Mouse (Mus musculus): ENCODE measurements around the gene Bcr.

The Bcr gene

DNA sequence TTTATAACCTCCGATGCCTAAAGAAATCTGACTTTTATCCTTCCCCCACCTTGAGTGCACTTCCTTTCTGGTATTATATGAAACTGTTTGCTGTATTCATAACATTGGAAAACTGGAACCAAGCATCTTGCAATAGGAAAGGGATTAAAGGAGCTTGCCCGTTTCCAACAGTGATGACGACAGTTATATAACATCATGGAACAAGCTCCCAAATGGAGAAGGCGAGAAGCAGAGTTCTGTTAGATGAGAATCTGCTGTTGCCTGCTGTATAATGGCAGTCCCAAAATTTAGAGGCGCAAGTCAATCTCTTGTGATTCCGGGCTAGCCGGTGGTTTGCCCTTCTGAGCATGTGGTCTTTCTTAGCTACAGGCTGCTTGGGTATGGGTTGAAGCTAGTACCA, 34.8 kb downstream of the Bcr start:
- H3K27me3 ChIP-seq (ENCODE audit: control insufficient read depth, insufficient read depth, low read length, poor library complexity, severe bottlenecking): no peaks in the 10 kb centered on the region
- DNase-seq (ENCODE audit: low read depth, low spot score): no peak
- H3K36me3 ChIP-seq (ENCODE audit: control insufficient read depth, insufficient read depth, low read length, poor library complexity, severe bottlenecking): no peaks in the 10 kb centered on the region

DNA sequence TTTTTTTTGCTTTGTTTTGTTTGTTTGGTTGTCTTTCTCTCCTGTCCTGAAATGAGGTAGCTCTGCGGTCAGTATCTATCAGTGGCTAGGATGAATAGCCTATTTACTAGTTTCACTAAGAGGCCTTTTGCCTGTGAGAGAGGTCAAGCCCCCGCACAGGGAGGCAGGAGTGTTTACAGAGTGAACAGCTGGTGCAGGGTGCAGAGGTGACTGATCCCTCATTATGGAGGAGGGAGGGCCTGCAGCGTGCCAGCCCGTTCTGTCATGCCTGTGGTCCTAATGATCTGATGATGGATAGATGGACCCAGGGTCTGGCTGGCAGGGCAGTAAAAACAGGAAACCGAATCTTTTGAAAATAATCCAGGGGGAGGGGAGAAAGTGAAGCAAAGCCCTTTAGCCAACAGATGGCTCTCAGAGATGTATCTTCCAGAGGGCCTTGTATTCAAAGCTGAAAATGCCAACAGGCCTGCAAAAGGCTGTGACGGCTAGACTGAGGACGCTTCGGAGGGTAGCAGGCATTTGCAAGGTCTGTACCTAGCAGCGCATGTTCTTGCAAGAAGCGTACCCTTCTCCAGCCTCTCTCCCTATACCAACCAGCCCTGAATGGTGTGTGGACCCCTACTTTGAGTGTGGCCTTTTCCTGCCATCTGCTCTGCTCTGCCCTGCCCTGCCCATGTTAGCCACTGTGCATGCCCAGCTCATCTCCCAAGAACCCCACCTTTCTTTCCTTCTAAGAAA, 38.2 kb downstream of the Bcr start:
- DNase-seq (ENCODE audit: low read depth, low spot score): no peak
- H3K36me3 ChIP-seq (ENCODE audit: control insufficient read depth, insufficient read depth, low read length, poor library complexity, severe bottlenecking): no peaks in the 10 kb centered on the region
- H3K27me3 ChIP-seq (ENCODE audit: control insufficient read depth, insufficient read depth, low read length, poor library complexity, severe bottlenecking): no peaks in the 10 kb centered on the region

DNA sequence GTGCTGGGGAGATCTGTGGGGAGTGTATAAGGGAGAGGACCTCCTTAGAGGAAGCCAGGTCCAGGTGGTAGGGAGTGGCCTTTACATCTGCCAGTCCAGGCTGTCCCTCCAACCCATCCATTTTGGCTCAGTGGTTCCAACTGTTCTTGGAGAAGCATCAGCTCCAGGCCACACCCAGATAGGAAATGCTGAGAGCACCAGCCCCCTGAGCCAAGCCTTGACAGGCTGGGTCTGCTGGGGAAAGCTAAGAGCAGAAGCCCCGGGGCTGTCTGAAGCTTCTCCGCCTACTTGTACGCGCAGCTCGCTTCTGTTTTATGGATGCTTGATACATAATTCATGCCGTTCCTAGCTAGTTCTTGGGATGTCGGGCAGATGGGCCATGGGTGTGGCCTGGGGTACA, 39.9 kb downstream of the Bcr start:
- no peak for DNase-seq (ENCODE audit: low read depth, low spot score)
- Histone ChIP-seq H3K36me3 (ENCODE audit: control insufficient read depth, insufficient read depth, low read length, poor library complexity, severe bottlenecking) (no peaks in the 10 kb centered on the region), H3K27me3 (ENCODE audit: control insufficient read depth, insufficient read depth, low read length, poor library complexity, severe bottlenecking) (no peaks in the 10 kb centered on the region)

DNA sequence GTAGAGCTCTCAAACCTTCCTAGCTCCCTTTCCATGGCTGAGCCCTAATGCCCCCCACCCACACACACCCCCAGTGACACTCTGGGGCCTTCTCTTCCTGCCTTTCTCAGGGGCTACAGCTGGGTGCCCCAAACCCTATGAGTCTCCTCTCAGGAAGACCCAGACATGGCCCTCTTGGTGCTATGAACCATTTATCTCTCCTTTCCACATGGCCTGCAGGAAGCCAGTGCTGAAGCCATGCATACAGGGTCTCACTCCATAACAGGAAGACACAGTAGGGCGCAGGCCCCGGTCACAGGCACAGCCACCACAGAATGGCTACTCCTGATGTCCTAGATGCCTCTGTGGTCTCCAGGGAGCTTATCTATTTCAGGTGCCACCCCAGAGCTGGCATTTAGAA, 43.1 kb downstream of the Bcr start:
- no peak for DNase-seq (ENCODE audit: low read depth, low spot score)
- Histone ChIP-seq H3K36me3 (ENCODE audit: control insufficient read depth, insufficient read depth, low read length, poor library complexity, severe bottlenecking) (no peaks in the 10 kb centered on the region), H3K27me3 (ENCODE audit: control insufficient read depth, insufficient read depth, low read length, poor library complexity, severe bottlenecking) (no peaks in the 10 kb centered on the region)

DNA sequence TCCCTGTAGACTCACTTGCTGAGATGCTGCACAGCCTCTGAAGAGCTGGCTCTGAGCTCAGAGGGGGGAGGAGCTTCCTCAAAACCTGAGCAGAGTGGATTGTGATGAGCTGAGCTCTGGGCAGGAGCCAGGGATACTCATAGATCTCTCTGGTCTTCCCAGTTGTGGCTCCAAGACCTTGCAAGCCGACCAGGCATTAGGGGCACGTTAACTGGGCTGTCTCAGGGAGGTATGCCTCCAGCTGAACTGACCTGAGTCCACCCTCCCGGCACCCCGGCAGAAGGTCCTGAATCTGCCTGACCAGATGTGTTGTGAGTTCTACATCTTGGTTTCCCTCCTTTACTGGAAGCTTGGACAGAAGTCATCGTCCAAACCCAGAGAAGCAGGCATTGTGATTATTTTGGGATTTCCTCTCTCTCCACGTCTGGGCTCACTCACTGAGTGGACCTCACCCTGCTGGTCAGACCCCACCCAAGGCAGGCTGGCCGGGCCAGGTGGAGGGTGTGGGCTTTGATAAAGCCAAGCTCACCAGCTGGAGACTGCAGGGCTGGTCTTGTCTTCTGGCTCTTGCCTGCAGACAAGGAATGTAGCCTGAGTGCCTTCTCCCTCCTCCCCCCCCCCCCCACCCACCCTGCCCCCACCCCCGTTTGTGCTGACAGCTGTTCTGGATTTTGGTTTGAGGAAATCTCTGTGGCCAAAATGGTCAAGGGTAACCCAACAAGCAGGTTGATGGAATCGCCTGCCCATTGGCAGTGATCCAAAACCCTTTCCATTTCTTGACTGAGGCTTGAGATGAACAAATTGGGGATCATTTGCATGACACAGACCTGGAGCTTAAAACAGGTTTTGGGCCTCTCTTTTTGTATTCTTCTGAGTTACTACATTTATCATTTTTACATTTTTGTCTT, 44.1 kb downstream of the Bcr start:
- no peaks in the 10 kb centered on the region for H3K27me3 ChIP-seq (ENCODE audit: control insufficient read depth, insufficient read depth, low read length, poor library complexity, severe bottlenecking)
- H3K36me3 ChIP-seq (ENCODE audit: control insufficient read depth, insufficient read depth, low read length, poor library complexity, severe bottlenecking): no peaks in the 10 kb centered on the region
- no peak for DNase-seq (ENCODE audit: low read depth, low spot score)

DNA sequence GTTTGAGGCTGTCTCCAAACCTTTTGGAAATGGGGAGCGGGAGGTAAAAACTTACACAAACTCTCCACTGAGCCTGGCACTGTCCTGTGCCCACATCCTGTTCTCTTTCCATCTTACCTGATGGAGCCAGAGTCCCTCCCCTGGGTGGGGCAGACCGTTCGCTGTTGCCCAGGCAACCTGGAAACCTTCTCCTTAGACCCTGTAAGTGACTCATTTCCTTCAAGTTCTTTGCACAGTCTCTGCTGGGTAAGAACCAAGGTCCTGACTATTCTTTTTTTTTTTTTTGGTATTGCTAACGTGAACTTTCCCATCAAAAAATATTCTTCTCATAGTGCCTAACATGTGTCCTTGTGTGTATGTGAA, 44.7 kb downstream of the Bcr start:
- peak; percentile 35 for DNase-seq (ENCODE audit: low read depth, low spot score)
- Histone ChIP-seq H3K36me3 (ENCODE audit: control insufficient read depth, insufficient read depth, low read length, poor library complexity, severe bottlenecking) (no peaks in the 10 kb centered on the region), H3K27me3 (ENCODE audit: control insufficient read depth, insufficient read depth, low read length, poor library complexity, severe bottlenecking) (no peaks in the 10 kb centered on the region)

DNA sequence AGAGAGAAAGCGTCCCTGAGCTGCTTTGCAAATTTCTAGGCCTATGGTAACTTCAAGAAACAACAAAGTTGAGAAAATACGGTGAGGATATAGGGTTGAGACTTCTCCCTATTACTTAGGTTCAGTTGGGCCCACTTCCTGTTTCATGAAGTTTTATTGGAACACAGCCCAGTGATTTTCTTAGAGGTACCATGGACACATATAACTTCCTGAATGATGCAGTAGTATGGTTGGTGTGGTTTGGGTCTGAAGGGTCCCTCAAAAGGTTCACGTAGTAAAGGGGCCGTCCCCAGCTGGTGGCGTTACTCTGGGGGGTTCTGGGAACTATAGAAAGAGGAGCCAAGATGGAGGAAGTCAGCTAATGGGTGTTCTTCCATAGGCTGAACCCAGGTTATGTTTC, 45.3 kb downstream of the Bcr start:
- Histone ChIP-seq H3K36me3 (ENCODE audit: control insufficient read depth, insufficient read depth, low read length, poor library complexity, severe bottlenecking) (no peaks in the 10 kb centered on the region), H3K27me3 (ENCODE audit: control insufficient read depth, insufficient read depth, low read length, poor library complexity, severe bottlenecking) (no peaks in the 10 kb centered on the region)
- peak; percentile 60 for DNase-seq (ENCODE audit: low read depth, low spot score)

DNA sequence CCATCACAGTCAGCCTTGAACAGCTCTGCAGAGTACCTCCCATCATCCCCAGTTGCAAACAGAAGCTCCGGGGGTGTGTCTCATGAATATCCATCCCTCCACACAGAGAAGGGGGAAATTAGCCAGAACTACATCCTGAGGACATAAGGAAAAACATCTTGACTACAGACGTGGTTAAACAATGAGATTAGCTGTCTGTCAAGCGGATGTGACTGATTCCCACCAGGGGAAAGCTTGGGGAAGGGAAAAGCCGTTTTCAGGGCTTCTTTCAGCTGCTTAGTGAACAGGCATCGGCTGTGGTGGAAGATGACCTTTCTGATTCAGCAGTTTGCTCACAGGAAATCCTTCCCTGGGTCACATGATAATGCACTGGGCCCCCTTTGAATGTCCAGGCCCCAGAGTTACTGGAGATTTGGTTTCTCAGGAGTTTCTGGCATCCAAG, 46.6 kb downstream of the Bcr start:
- no peaks in the 10 kb centered on the region for H3K27me3 ChIP-seq (ENCODE audit: control insufficient read depth, insufficient read depth, low read length, poor library complexity, severe bottlenecking)
- DNase-seq (ENCODE audit: low read depth, low spot score): no peak
- no peaks in the 10 kb centered on the region for H3K36me3 ChIP-seq (ENCODE audit: control insufficient read depth, insufficient read depth, low read length, poor library complexity, severe bottlenecking)

DNA sequence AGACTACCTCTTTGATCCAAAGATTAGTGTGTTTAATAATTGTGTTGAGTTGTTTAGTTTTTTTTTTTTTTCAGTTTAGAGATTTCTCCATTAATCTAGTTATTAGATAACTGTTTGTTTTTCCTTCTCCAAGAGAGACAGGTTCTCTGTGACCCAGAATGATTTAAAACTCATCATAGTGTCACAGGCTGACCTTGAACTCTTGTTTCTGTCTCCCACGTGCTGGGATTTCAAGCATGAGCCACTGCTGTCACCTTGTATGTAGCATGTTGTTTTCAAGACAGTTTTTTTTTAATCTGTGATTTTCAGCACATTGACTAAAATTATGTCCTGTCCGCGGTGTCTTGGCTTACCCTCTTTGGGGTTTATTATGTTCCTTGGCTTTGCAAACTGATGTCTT, 47.7 kb downstream of the Bcr start:
- no peaks in the 10 kb centered on the region for H3K27me3 ChIP-seq (ENCODE audit: control insufficient read depth, insufficient read depth, low read length, poor library complexity, severe bottlenecking)
- H3K36me3 ChIP-seq (ENCODE audit: control insufficient read depth, insufficient read depth, low read length, poor library complexity, severe bottlenecking): no peaks in the 10 kb centered on the region
- DNase-seq (ENCODE audit: low read depth, low spot score): no peak

DNA sequence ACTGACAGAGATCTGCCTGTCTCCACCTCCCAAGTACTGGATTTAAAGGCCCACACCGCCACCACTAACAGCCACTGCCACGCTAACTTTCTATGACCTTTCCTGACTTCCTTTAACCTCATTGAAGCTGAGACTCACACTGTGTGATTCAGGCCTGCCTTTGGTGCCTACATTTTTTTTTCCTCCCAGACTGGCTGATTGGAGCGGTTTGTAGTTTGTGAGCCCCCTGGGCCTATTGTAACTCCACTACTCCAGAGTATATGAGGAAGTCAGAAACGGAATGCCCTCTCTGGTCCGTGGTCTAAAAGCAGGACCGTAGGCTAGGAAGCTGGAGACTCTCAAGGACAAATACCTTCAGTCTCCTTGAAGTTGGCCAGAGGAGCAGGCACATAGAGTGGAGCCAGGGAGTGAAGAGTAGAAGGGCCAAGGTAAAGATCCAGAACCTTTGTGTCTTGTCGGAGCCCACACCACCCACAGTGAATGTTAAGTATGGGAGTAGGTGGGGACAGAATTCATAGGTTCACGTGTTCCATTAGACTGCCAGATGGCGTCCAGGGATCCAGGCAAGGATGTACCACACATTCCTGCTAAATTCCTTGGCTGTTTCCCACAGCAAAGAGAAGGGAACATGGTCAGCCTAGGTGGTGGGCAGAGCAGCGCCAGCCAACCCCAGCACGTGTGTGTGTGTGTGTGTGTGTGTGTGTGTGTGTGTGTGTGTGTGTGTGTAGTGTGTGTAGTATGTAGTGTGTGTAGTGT, 51.2 kb downstream of the Bcr start:
- no peak for DNase-seq (ENCODE audit: low read depth, low spot score)
- no peaks in the 10 kb centered on the region for H3K27me3 ChIP-seq (ENCODE audit: control insufficient read depth, insufficient read depth, low read length, poor library complexity, severe bottlenecking)
- no peaks in the 10 kb centered on the region for H3K36me3 ChIP-seq (ENCODE audit: control insufficient read depth, insufficient read depth, low read length, poor library complexity, severe bottlenecking)

DNA sequence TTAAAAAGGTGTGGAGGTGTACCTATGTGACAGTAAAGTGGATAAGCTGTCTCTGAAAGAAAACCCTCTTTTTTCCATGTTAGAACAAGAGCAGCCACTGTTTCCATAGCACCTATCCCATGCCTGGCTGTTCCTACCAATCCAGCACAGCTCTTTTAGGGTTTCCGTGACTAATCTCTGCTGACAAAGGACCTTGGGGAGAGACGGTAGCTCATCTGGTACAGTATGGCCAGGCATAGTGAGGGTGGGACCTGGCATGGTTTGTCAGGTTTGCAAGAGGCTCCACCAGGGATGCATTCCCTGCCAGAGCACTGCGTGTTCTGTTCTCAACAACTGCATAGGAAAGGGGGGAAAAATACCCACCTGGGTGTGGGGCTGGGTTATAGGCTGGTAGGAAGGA, 52.0 kb downstream of the Bcr start:
- no peaks in the 10 kb centered on the region for H3K36me3 ChIP-seq (ENCODE audit: control insufficient read depth, insufficient read depth, low read length, poor library complexity, severe bottlenecking)
- H3K27me3 ChIP-seq (ENCODE audit: control insufficient read depth, insufficient read depth, low read length, poor library complexity, severe bottlenecking): no peaks in the 10 kb centered on the region
- DNase-seq (ENCODE audit: low read depth, low spot score): no peak

DNA sequence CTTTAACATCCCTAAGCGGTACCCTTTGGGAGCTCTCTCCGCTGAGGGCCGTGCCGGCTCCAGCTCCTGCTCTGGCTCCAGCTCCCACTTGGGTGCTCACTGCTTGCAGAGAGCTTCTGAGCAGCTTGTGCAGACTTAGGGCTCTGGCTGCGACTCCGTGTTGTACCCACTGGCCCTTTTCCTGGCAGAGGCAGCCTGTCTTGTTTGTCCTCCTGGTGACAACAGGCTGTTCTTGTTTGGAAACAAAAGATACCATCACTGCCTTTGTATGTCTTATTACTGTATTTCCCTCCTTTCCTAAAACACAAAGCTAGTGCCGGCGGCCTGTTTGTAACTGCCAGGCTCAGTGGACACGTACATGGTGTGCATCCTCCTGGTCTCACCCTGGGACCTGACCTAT, 53.2 kb downstream of the Bcr start:
- Histone ChIP-seq H3K27me3 (ENCODE audit: control insufficient read depth, insufficient read depth, low read length, poor library complexity, severe bottlenecking) (no peaks in the 10 kb centered on the region), H3K36me3 (ENCODE audit: control insufficient read depth, insufficient read depth, low read length, poor library complexity, severe bottlenecking) (no peaks in the 10 kb centered on the region)
- DNase-seq (ENCODE audit: low read depth, low spot score): no peak

DNA sequence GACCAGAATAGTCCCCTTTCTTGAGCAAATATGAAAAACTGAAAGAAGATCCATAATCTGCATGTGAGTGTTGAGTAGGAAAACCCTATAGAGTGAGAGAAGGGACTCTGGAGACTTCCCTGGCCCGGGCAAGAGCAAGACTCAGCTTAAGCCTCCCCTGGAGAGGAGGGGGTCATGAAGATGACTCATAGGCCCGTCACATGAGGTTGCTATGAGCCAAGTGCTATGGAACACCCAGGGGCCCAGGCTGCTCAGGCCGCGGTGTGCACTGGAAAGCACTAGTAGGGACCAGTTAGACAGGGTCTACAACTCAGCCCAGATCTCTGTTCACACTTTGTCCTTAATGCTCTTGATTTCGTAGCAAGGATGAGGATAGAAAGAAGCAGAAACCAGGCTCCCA, 54.8 kb downstream of the Bcr start:
- Histone ChIP-seq H3K27me3 (ENCODE audit: control insufficient read depth, insufficient read depth, low read length, poor library complexity, severe bottlenecking) (no peaks in the 10 kb centered on the region), H3K36me3 (ENCODE audit: control insufficient read depth, insufficient read depth, low read length, poor library complexity, severe bottlenecking) (no peaks in the 10 kb centered on the region)
- DNase-seq (ENCODE audit: low read depth, low spot score): no peak

DNA sequence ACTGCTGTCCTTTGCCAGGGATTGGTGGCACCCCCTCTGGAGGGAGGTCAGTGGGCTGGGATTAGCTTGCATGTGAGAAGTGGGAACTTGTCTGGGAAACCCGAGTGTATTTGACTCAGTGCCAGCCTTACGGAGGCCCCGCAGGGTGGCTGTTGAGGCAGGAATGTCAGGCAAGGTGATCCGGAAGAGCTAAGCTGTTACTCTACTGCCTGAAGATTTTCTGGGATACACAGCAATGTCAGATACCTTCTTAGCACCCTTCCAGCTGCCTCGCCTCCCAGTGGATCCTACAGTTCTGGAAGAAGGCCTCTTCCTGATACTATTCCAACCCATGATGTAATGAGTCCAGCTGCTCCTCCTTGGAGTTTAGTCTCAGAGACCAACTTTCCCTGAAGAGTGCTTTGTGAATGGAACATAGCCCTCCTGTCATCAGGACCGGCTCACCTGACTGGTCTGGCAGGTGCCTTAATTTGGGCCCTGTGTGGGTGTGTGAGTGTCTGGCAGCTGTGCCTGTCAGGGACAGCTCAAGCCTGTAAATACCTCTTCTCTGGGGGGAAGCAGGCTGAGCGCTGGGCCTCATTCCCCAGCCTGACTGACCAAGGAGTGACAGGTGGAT, 56.6 kb downstream of the Bcr start:
- Histone ChIP-seq H3K36me3 (ENCODE audit: control insufficient read depth, insufficient read depth, low read length, poor library complexity, severe bottlenecking) (no peaks in the 10 kb centered on the region), H3K27me3 (ENCODE audit: control insufficient read depth, insufficient read depth, low read length, poor library complexity, severe bottlenecking) (no peaks in the 10 kb centered on the region)
- DNase-seq (ENCODE audit: low read depth, low spot score): no peak
